27 mouse cellular contexts compared by ENCODE assay signal in the genomic region with DNA sequence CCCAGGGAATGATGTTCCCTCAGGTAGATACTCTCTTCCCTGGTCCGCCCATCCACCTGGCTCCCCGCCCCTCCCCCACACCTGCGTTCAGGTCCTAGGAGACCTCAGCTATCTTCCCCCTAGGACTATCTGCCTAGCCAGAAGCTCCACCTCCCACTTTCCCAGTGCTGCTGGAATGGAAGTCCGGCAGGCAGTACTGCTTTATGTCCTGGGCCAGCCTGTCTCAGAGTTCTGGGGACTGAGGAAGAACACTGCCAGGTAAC. TPM values are rescaled to one million over a fixed set of nuclear protein-coding genes. Genes with fewer than 3 reads are reported as not detected.
DNase-seq lines count a peak whose midpoint lies in the region; ATAC-seq and TF ChIP-seq lines count a peak whose summit lies in the region.
"Had no signal": no experiment of that assay in that cellular context is flagged by ENCODE, and none has a peak within 500 bp of the region (broad histone marks: within the 10 kb centered on the region; RNA-seq: fewer than 3 reads in every experiment).

No protein-coding gene starts in this region.

- no peak for DNase-seq in forebrain, postnatal 0 days
- DNase-seq in heart, embryonic 10.5 days (ENCODE audit: low spot score), result no peak
- DNase-seq in adrenal gland, adult 8-10 months, result no peak
- DNase-seq: adrenal gland, postnatal 14 days; cerebellum, adult 11 months; cerebellum, adult 2 months; cerebellum, adult 9-11 months; gastrocnemius, adult 2 months; gastrocnemius, postnatal 14 days; heart, adult 11 months; heart, postnatal 4 days; kidney, adult 18-20 months had no signal

- peaks cover 93% of the 10 kb centered on the region for H3K4me1 ChIP-seq in forebrain, embryonic 13.5 days
- peaks cover 25% of the 10 kb centered on the region for H3K4me1 ChIP-seq in forebrain, postnatal 0 days (ENCODE audit: insufficient read depth)
- peaks cover 86% of the 10 kb centered on the region for H3K4me1 ChIP-seq in E14TG2a.4 (replicated peaks; ENCODE audit: low read depth, low read length)
- peaks cover 16% of the 10 kb centered on the region for H3K4me1 ChIP-seq in ES-Bruce4 (ENCODE audit: control insufficient read depth, insufficient read depth, low read length)
- H3K4me1 ChIP-seq in heart, embryonic 10.5 days, result peaks cover 38% of the 10 kb centered on the region

- peaks cover 13% of the 10 kb centered on the region for H3K36me3 ChIP-seq in forebrain, embryonic 13.5 days (ENCODE audit: poor library complexity, severe bottlenecking)
- H3K36me3 ChIP-seq in forebrain, postnatal 0 days (ENCODE audit: insufficient read depth), result peaks cover 18% of the 10 kb centered on the region; the same call in 1 of the 2 replicates
- H3K36me3 ChIP-seq in E14TG2a.4 (ENCODE audit: insufficient read depth, low read length) (no peaks in the 10 kb centered on the region), ES-Bruce4 (ENCODE audit: control insufficient read depth, insufficient read depth, low read length, poor library complexity, severe bottlenecking) (no peaks in the 10 kb centered on the region)
- H3K36me3 ChIP-seq in heart, embryonic 10.5 days, result no peaks in the 10 kb centered on the region
- H3K36me3 ChIP-seq: embryonic facial prominence, embryonic 13.5 days; G1E; heart, embryonic 12.5 days; heart, embryonic 15.5 days had no signal

- no peak overlapping the region; the same call in 1 of the 2 replicates for H3K27ac ChIP-seq in forebrain, embryonic 13.5 days
- H3K27ac ChIP-seq in forebrain, postnatal 0 days (ENCODE audit: low read depth, low read length), result no peak overlapping the region
- peak overlapping the region; percentile 29; the same call in 1 of the 2 replicates for H3K27ac ChIP-seq in ES-Bruce4 (ENCODE audit: insufficient read depth, low read length)
- no peak overlapping the region for H3K27ac ChIP-seq in heart, embryonic 10.5 days
- H3K27ac ChIP-seq: embryonic facial prominence, embryonic 13.5 days; gastrocnemius, adult 2 months; heart, embryonic 15.5 days; hindbrain, postnatal 0 days had no signal

- TF ChIP-seq CTCF in forebrain, postnatal 0 days (IDR thresholded peaks at IDR 0.05; ENCODE audit: low read depth), result no peak
- no peak for TF ChIP-seq CTCF in E14TG2a.4 (conservative IDR thresholded peaks at IDR 0.05; ENCODE audit: low read length)
- no peak for TF ChIP-seq CTCF in ES-Bruce4 (IDR thresholded peaks at IDR 0.05; ENCODE audit: low read depth, low read length)

- peaks cover 60% of the 10 kb centered on the region for H3K27me3 ChIP-seq in forebrain, embryonic 13.5 days
- no peaks in the 10 kb centered on the region for H3K27me3 ChIP-seq in forebrain, postnatal 0 days (ENCODE audit: insufficient read depth, low read length)
- H3K27me3 ChIP-seq in E14TG2a.4 (ENCODE audit: insufficient read depth, low read length) (peaks cover 73% of the 10 kb centered on the region), ES-Bruce4 (ENCODE audit: control insufficient read depth, insufficient read depth, low read length, poor library complexity, severe bottlenecking) (peaks cover 7% of the 10 kb centered on the region)
- H3K27me3 ChIP-seq in heart, embryonic 10.5 days (ENCODE audit: insufficient read depth, poor library complexity, severe bottlenecking), result peaks cover 100% of the 10 kb centered on the region
- H3K27me3 ChIP-seq: Patski had no signal

- no peak for TF ChIP-seq EP300 in ES-Bruce4 (IDR thresholded peaks at IDR 0.05; ENCODE audit: insufficient read depth, low read depth, low read length)

- 32% methylated on average over 4 of the region's 4 CpGs for WGBS in forebrain, embryonic 13.5 days
- WGBS in forebrain, postnatal 0 days, result 38% methylated on average over 4 of the region's 4 CpGs
- 29% methylated on average over 4 of the region's 4 CpGs for WGBS in heart, embryonic 10.5 days

- no peak overlapping the region for H3K9ac ChIP-seq in forebrain, embryonic 13.5 days
- no peak overlapping the region for H3K9ac ChIP-seq in forebrain, postnatal 0 days
- H3K9ac ChIP-seq in ES-Bruce4 (ENCODE audit: low read depth, poor library complexity, severe bottlenecking), result no peak overlapping the region
- H3K9ac ChIP-seq: embryonic facial prominence, embryonic 13.5 days; heart, embryonic 12.5 days; heart, embryonic 15.5 days; hindbrain, embryonic 14.5 days had no signal

- H3K4me2 ChIP-seq in forebrain, embryonic 13.5 days, result peak overlapping the region; percentile 12; the same call in 1 of the 2 replicates
- H3K4me2 ChIP-seq in forebrain, postnatal 0 days (ENCODE audit: low read depth), result no peak overlapping the region
- H3K4me2 ChIP-seq: embryonic facial prominence, embryonic 13.5 days; heart, embryonic 12.5 days; heart, embryonic 15.5 days; hindbrain, embryonic 14.5 days had no signal

- no peak for ATAC-seq in forebrain, embryonic 13.5 days
- ATAC-seq in forebrain, postnatal 0 days, result no peak
- ATAC-seq: CD4-positive, CD25-positive, alpha-beta regulatory T cell, adult 4 months; forebrain, embryonic 14.5 days; hindbrain, postnatal 0 days; inflammation-experienced regulatory T-cells, adult 6 months; intestine, embryonic 16.5 days; Patski had no signal

- no peak overlapping the region for H3K4me3 ChIP-seq in forebrain, embryonic 13.5 days
- no peak overlapping the region for H3K4me3 ChIP-seq in forebrain, postnatal 0 days (ENCODE audit: low read depth, low read length)
- peak overlapping the region; percentile 46 for H3K4me3 ChIP-seq in E14TG2a.4 (replicated peaks; ENCODE audit: low read length)
- no peak overlapping the region for H3K4me3 ChIP-seq in ES-Bruce4 (ENCODE audit: low read depth, low read length)
- H3K4me3 ChIP-seq in heart, embryonic 10.5 days, result no peak overlapping the region
- H3K4me3 ChIP-seq: embryonic facial prominence, embryonic 13.5 days; gastrocnemius, adult 2 months; heart, embryonic 12.5 days; heart, embryonic 15.5 days had no signal

- no peak for TF ChIP-seq POLR2A in ES-Bruce4 (IDR thresholded peaks at IDR 0.05; ENCODE audit: insufficient read depth, low read length)

- no peaks in the 10 kb centered on the region for H3K9me3 ChIP-seq in forebrain, embryonic 13.5 days (replicated peaks)
- H3K9me3 ChIP-seq in forebrain, postnatal 0 days (ENCODE audit: low read length), result no peaks in the 10 kb centered on the region
- H3K9me3 ChIP-seq in E14TG2a.4 (ENCODE audit: low read length), result no peaks in the 10 kb centered on the region
- no peaks in the 10 kb centered on the region for H3K9me3 ChIP-seq in ES-Bruce4 (replicated peaks; ENCODE audit: control insufficient read depth, insufficient read depth, low read length, poor library complexity, severe bottlenecking)
- no peaks in the 10 kb centered on the region for H3K9me3 ChIP-seq in heart, embryonic 10.5 days
- H3K9me3 ChIP-seq: embryonic facial prominence, embryonic 13.5 days; heart, embryonic 12.5 days; heart, embryonic 15.5 days had no signal

RNA-seq across cellular contexts. Expression of a gene that starts 16.3 kb away (rescaled TPM):
- polyA plus RNA-seq in forebrain, embryonic 13.5 days (2015; fragmentation: Nextera tagmentation; extraction: Ambion mirVana), result 3.1 and 3.8 TPM in 2 replicates
- total RNA-seq in forebrain, postnatal 0 days (2014; rRNA removed), result 40.8 and 44.0 TPM in 2 replicates
- polyA plus RNA-seq in forebrain, postnatal 0 days (2015; fragmentation: Nextera tagmentation; extraction: Ambion mirVana), result 3.5 and 3.6 TPM in 2 replicates
- 0.61 and 1.0 TPM in 2 replicates for polyA plus RNA-seq in ES-Bruce4 (2011; ENCODE audit: insufficient read depth, insufficient read length, low read depth, missing spikeins)
- polyA plus RNA-seq in heart, embryonic 10.5 days (2016; fragmentation: Nextera tagmentation; extraction: Ambion mirVana), result 0.07 and 0.20 TPM in 2 replicates
- 1 to 10 TPM in 2 of 4 experiments, under 1 TPM in 2; 0.90 to 1.6 (median 1.1) TPM for total RNA-seq in adrenal gland, adult 8-10 months (2022)
- total RNA-seq: common myeloid progenitor, adult 5-6 weeks; G1E had no signal
- polyA plus RNA-seq: CD4-positive, CD25-positive, alpha-beta regulatory T cell, adult 4 months; G1E; inflammation-experienced regulatory T-cells, adult 6 months had no signal
